Mouse (Mus musculus) forebrain, embryonic 12.5 days (tissue): Measurements from ENCODE around the gene Kcnj9. TPM values are rescaled to one million over a fixed set of nuclear protein-coding genes. Genes with fewer than 3 reads are reported as not detected.

Experiments
- ATAC-seq: fragments of 200-750 bp; cut with Nextera tagmentation; 2 replicates; pipeline ENCODE4 v1.8.0; 2017; ENCODE audit warnings: moderate TSS enrichment; ENCODE audit not compliant: low FRiP score
- H3K27ac ChIP-seq: fragments of 300-500 bp; sonication (generic); 2 replicates; pipeline ENCODE4 v1.5.1; 2016; ENCODE audit warnings: mild to moderate bottlenecking
- H3K27me3 ChIP-seq: fragments of 300-500 bp; sonication (generic); 2 replicates; pipeline ENCODE4 v1.6.1; 2016; ENCODE audit warnings: mild to moderate bottlenecking
- H3K36me3 ChIP-seq: fragments of 300-500 bp; sonication (generic); replicated peaks from 2 replicates; pipeline ENCODE4 v1.6.1; 2016; ENCODE audit warnings: mild to moderate bottlenecking
- H3K4me1 ChIP-seq: fragments of 300-500 bp; sonication (generic); 2 replicates; pipeline ENCODE4 v1.6.1; 2016
- H3K4me2 ChIP-seq: fragments of 300-500 bp; sonication (generic); 2 replicates; pipeline ENCODE4 v1.6.1; 2016; ENCODE audit warnings: mild to moderate bottlenecking, moderate library complexity
- H3K4me3 ChIP-seq: fragments of 300-500 bp; sonication (generic); replicated peaks from 2 replicates; pipeline ENCODE4 v1.5.1; 2016; ENCODE audit warnings: mild to moderate bottlenecking
- H3K9ac ChIP-seq: fragments of 300-500 bp; sonication (generic); 2 replicates; pipeline ENCODE4 v1.6.1; 2016; ENCODE audit warnings: mild to moderate bottlenecking
- H3K9me3 ChIP-seq: fragments of 300-500 bp; sonication (generic); 2 replicates; pipeline ENCODE4 v1.6.1; 2016
- WGBS: fragments of 180-500 bp; shearing (Covaris S2); methylation state at CpG from one replicate; pipeline ENCODE4 v1.1.7; 2016; 5-methylcytosine and 5-hydroxymethylcytosine counted together
- polyA plus RNA-seq: library from polyadenylated mRNA; unstranded; fragments of >200 nt; fragmentation: Nextera tagmentation; extraction: Ambion mirVana; gene quantifications from 2 replicates; pipeline ENCODE4 v1.2.1, GENCODE M21; 2016

Kcnj9 gene
- polyA plus RNA-seq, 1 experiment from 2014 or later: 2.5 TPM

DNA sequence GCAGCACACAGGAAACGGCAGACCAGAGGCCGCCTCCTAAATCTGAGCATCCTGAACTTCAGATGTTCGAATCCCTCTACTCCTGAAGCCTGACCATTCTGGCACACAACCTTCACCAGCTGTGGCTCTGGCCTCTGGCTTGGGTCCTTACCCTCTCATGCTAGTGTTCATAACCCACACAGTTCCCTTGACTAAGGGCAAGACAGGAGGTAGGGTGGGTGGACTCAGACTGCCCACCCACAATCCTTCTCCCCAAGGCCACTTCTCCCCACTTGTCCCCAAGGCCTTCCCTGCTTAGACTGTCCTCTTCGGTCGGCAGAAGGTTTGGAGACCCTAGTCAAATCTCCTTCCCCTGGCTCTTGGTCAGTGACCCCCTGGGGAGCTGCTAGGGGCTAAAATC lies 20.4 kb upstream of the Kcnj9 start:
- Histone ChIP-seq H3K9me3 (no peaks in the 10 kb centered on the region), H3K27ac (peak overlapping the region; percentile 93), H3K27me3 (no peaks in the 10 kb centered on the region), H3K36me3 (no peaks in the 10 kb centered on the region), H3K4me1 (peaks cover 42% of the 10 kb centered on the region), H3K9ac (peak overlapping the region; percentile 30), H3K4me2 (peak overlapping the region; percentile 41), H3K4me3 (no peak overlapping the region)
- WGBS: 33% methylated on average over 5 of the region's 5 CpGs
- peak; percentile 42 for ATAC-seq

DNA sequence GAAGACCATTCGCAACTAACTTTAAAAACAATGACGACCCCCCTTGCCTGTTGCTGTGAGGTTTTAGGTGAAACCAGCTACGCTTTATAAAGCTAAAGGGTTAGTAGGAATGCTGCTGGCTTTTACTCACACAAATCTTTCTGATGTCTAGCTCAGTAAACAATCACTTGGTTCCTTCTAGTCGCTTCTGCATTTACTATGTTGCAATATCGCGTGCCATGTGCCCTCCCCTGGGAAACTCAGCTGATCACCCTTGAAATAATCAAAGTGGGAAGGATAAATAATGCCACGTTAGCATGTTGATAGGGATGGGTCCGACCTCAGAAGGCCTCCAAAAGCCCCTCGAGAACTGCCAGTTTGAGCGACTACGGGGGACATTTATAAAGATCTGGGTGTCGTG lies 18.3 kb upstream of the Kcnj9 start:
- Histone ChIP-seq H3K4me3 (no peak overlapping the region), H3K4me2 (no peak overlapping the region), H3K27me3 (peaks cover 4% of the 10 kb centered on the region; the same call in 1 of the 2 replicates), H3K4me1 (peaks cover 50% of the 10 kb centered on the region), H3K9ac (no peak overlapping the region), H3K27ac (no peak overlapping the region), H3K36me3 (no peaks in the 10 kb centered on the region), H3K9me3 (no peaks in the 10 kb centered on the region)
- ATAC-seq: no peak
- 91% methylated on average over 12 of the region's 12 CpGs for WGBS

DNA sequence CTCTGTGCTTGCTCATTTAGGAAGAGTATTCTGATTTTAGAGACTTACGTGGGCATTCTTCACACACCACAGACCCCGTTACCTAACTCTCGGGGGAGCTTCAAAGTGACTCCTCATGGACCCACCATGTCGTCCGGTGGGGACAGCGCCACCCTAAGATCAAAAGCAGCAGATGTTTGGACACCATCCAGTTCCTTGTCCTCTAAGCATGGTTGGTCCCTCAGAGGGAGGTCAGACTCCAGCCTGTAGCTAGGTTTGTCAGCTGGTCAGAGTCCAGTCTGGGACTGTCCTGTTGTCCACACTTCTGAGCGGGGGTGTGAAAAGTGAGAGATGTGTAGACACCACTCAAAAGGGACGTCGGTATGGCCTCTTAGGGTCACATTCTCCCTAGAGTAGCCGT lies 17.6 kb upstream of the Kcnj9 start:
- no peak overlapping the region for H3K9ac ChIP-seq
- H3K4me3 ChIP-seq: no peak overlapping the region
- ATAC-seq: no peak
- H3K4me1 ChIP-seq: peaks cover 52% of the 10 kb centered on the region
- H3K9me3 ChIP-seq: no peaks in the 10 kb centered on the region
- H3K27me3 ChIP-seq: peaks cover 11% of the 10 kb centered on the region
- 88% methylated on average over 10 of the region's 10 CpGs for WGBS
- H3K27ac ChIP-seq: no peak overlapping the region
- H3K4me2 ChIP-seq: no peak overlapping the region
- no peaks in the 10 kb centered on the region for H3K36me3 ChIP-seq

DNA sequence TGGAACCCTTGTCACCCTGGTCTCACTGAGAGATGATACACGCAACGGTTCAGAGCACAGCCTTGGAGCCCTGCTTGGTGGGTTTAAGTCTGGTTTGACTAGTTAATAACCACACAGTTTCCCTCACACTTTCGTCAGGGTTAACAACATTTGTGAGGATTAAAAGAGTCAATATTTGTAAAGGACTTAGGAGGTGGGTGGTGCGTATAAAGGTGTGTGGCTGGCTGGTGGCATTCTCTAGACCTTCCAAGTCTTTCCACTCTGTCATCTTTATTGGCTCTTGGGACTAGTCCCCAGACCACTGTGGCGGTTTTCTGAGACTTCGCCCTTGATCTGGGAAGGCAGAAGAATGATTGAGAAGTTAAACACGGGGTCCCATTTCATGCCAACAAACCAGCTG lies 15.7 kb upstream of the Kcnj9 start:
- peaks cover 46% of the 10 kb centered on the region for H3K4me1 ChIP-seq

DNA sequence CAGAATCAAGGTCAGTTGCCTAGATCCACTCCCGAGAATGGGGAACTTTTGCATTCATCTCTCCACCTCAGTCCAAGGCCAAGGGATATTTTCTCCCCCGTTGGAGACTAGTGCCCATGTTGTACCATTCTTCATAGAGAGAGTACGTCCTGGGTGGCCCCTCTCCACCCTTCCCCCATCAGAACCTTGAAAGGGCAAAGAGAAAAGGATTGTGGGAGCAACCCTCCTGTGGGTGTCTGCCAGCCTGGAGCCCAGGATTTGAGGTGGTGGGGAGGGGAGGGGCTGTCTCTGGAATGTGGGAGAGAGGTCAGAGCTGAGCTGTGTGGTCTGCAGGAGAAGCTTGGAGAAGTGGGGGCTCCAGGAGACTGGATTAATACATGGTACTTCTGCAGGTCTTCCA lies 14.8 kb upstream of the Kcnj9 start:
- WGBS: 52% methylated on average over 3 of the region's 3 CpGs
- Histone ChIP-seq H3K4me1 (peaks cover 37% of the 10 kb centered on the region), H3K9ac (no peak overlapping the region), H3K4me3 (no peak overlapping the region), H3K27me3 (peaks cover 22% of the 10 kb centered on the region), H3K36me3 (no peaks in the 10 kb centered on the region), H3K27ac (no peak overlapping the region), H3K4me2 (no peak overlapping the region), H3K9me3 (no peaks in the 10 kb centered on the region)
- no peak for ATAC-seq

More for the DNA sequence above, 15.7 kb upstream of the Kcnj9 start:
- 90% methylated on average over 7 of the region's 7 CpGs for WGBS
- Histone ChIP-seq H3K4me3 (no peak overlapping the region), H3K36me3 (no peaks in the 10 kb centered on the region), H3K9ac (no peak overlapping the region), H3K9me3 (no peaks in the 10 kb centered on the region), H3K4me2 (no peak overlapping the region), H3K27ac (no peak overlapping the region), H3K27me3 (peaks cover 18% of the 10 kb centered on the region)
- no peak for ATAC-seq

DNA sequence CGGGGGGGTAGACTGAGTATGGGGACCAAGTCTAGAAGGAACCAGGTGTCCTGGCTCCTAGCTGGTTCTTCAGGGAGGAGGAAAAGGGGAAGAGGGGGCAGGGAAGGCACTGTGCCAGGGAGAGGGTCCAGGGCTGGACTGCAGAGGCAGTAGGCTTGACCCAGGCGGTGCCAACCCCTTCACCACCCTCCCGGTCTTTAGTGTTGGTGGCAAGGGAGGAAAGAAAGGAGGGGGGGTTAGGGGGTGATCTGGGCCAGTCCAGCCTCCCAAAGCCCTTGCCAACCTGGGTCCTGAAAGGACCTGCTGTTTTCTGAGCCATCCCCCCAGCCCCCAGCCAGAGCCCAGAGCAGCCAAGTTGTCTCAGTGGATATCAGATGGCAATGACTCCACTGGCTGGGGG lies 13.6 kb upstream of the Kcnj9 start:
- no peaks in the 10 kb centered on the region for H3K9me3 ChIP-seq
- ATAC-seq: no peak
- peaks cover 27% of the 10 kb centered on the region for H3K27me3 ChIP-seq
- H3K4me3 ChIP-seq: no peak overlapping the region
- 87% methylated on average over 3 of the region's 3 CpGs for WGBS
- H3K27ac ChIP-seq: no peak overlapping the region
- H3K9ac ChIP-seq: no peak overlapping the region
- peak overlapping the region; percentile 69 for H3K4me2 ChIP-seq
- no peaks in the 10 kb centered on the region for H3K36me3 ChIP-seq
- peaks cover 33% of the 10 kb centered on the region for H3K4me1 ChIP-seq

DNA sequence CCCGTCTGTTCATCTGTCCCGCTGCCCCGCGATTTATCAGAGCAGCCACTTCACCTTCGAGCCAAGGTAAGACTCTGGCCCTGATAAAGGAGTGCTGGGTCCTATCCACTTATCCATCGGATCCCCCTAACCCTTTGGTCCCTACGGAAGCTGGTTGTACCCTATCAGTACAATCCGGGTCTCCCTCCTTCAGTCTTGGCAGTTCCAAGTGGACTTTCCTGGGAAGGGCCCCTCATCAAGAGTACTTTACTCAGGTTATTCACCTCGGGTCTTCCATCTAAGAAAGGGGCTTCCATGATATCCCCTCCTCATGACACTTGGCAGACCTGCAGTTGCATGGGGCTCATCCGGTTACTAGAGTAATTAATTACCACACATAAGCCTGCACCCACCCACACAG lies 12.3 kb upstream of the Kcnj9 start:
- Histone ChIP-seq H3K4me1 (peaks cover 33% of the 10 kb centered on the region), H3K27me3 (peaks cover 27% of the 10 kb centered on the region), H3K27ac (no peak overlapping the region), H3K4me3 (peak overlapping the region; percentile 51), H3K9ac (peak overlapping the region; percentile 47), H3K36me3 (no peaks in the 10 kb centered on the region), H3K9me3 (no peaks in the 10 kb centered on the region), H3K4me2 (peak overlapping the region; percentile 69)
- WGBS: 20% methylated on average over 10 of the region's 10 CpGs
- ATAC-seq: peak; percentile 1; the same call in 1 of the 2 replicates

DNA sequence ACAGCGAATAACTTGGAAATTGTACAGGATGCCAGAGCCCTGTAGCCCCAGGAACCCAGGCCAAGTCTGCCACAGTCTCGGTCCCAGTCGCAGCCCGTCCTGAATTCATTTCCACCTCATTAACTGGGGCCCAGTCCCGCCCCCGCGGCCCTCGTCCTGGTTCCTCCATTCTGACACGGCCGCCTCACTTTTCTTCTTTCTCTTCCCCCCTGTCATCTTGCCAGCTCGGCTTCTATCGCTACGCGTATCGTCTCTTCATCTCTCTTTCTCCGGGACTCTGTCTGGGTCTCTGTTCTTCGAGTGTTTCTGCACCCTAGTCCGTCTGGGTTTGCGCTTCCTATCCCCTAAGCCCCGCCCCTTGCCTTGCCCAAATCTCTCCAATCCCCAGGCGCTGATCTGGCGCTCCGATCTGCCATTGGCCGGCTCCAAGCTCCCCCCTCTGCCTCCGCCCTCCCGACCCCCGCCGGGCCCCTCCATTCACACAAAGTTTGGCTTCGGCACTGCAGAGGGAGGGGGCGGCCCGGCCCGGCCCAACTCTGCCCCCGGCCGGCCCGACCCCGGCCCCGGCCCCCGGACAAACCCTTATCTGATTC lies 11.7 kb upstream of the Kcnj9 start, which contains the start of gene Kcnj10:
Gene Kcnj10, plus strand, starts transcription at position 482 of the 593 bp plus-strand sequence.
- Histone ChIP-seq H3K4me1 (peaks cover 32% of the 10 kb centered on the region), H3K4me3 (peak within 1 kb of the TSS; percentile 51), H3K9ac (peak within 1 kb of the TSS; percentile 47), H3K27me3 (peaks cover 27% of the 10 kb centered on the region), H3K9me3 (no peaks in the 10 kb centered on the region), H3K4me2 (peak within 1 kb of the TSS; percentile 69), H3K36me3 (no peaks in the 10 kb centered on the region), H3K27ac (peak within 1 kb of the TSS; percentile 59)
- 3% methylated on average over 33 of the region's 38 CpGs for WGBS
- ATAC-seq: peak; percentile 97

DNA sequence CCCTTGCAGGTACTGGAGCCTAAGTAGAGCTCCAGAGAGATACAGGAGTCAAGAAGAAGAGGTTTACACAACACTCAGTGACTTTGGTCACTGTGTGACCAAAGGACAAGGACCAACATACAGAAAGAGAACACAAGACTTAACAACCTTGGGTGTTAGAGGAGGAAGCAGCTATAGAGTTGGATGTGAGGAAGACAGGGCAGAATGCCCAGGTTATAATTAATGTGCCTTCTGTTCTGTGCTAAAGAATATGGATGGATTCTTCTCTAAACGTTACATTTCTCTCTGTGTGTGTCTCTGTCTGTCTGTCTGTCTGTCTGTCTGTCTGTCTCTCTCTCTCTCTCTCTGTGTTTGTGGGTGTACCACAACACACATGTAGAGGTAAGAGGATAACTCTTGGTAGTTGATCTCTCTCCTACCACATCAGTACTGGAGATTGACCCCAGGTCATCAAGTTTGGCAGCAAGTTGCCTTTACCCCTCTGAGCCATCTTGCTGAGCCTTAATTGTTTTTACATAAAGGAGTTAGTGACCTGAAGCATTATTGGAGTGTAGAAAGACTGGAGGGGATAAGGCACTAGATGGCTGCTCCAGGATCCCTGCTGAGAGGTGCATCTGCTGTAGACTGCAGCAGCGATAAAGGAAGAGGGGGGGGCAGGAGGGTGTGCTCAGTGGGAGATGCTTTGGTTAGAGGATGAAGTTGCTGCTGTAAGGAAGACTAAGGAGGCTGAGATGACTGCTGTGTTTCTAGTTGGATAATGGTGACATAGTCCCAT lies 8.5 kb upstream of the Kcnj9 start:
- WGBS: 31% methylated on average over 2 of the region's 2 CpGs
- Histone ChIP-seq H3K27ac (no peak overlapping the region), H3K4me3 (no peak overlapping the region), H3K36me3 (no peaks in the 10 kb centered on the region), H3K9ac (no peak overlapping the region), H3K9me3 (no peaks in the 10 kb centered on the region), H3K27me3 (peaks cover 32% of the 10 kb centered on the region), H3K4me1 (peaks cover 25% of the 10 kb centered on the region), H3K4me2 (no peak overlapping the region)
- ATAC-seq: no peak

DNA sequence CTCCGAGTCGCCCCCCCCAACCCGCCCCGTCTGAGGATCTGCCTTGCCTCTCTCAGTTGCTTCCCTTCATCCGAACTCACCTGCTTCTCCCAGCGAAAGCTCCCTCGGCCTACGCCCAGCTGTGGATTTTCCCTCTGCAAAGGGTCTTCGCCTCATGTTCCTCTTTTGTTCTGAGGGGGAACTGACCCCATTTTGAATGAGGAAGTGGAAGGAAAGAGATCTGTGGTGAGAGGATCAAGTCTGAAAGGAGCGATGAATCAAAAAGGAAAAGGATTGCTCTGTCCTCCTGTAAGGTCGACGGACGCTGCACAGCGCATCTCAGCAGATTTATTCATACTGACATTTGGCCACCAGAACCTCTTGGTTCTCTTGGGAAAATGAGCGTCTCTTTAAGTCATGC lies 6.7 kb upstream of the Kcnj9 start:
- 81% methylated on average over 15 of the region's 15 CpGs for WGBS
- ATAC-seq: no peak
- Histone ChIP-seq H3K4me2 (no peak overlapping the region), H3K36me3 (no peaks in the 10 kb centered on the region), H3K27me3 (peaks cover 18% of the 10 kb centered on the region), H3K4me3 (no peak overlapping the region), H3K9ac (no peak overlapping the region), H3K27ac (no peak overlapping the region), H3K4me1 (peaks cover 11% of the 10 kb centered on the region), H3K9me3 (no peaks in the 10 kb centered on the region)

DNA sequence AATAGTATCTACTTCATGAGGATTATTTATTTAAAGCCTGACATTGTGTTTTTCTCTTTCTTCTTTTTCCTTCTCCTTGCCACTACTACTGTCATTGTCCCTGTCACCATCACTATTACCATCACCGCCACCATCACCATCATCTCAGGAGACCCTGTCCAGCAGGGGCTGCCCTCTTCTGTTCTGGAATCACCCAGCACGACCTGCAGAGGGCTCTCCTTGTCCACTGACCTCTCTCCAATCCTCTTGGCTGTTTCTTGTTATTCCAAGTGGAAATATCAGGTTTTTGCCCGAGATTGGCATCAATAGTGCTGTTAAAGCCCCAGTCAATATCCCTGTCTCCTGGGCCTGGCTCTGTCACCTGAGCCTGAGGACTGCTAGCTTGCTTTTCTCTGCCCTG lies 4.4 kb upstream of the Kcnj9 start:
- Histone ChIP-seq H3K9ac (no peak overlapping the region; the same call in 1 of the 2 replicates), H3K4me3 (no peak overlapping the region), H3K4me2 (no peak overlapping the region), H3K27ac (no peak overlapping the region), H3K9me3 (no peaks in the 10 kb centered on the region), H3K36me3 (no peaks in the 10 kb centered on the region), H3K4me1 (peaks cover 16% of the 10 kb centered on the region), H3K27me3 (peaks cover 23% of the 10 kb centered on the region)
- ATAC-seq: no peak
- 13% methylated on average over 3 of the region's 3 CpGs for WGBS

DNA sequence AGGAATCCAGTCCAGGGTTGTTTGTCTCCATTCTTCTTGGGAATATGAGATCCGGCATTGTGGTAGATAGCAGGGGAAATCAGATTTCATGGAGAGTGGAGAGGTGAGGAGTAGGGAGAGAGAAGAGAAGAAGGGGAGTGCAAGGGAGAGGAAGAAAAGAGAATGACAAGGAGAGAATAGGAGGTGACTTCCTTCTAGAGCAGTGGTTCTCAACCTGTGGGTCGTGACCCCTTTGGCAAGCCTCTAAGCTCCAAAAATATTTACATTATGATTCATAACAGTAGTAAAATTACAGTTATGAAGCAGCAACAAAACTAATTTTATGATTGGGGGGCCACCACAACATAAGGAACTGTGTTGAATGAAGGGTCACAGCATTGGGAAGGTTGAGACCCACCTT lies 3.8 kb upstream of the Kcnj9 start:
- 87% methylated on average over 2 of the region's 2 CpGs for WGBS
- Histone ChIP-seq H3K4me1 (peaks cover 16% of the 10 kb centered on the region), H3K9ac (no peak overlapping the region), H3K4me3 (no peak overlapping the region), H3K36me3 (no peaks in the 10 kb centered on the region), H3K9me3 (no peaks in the 10 kb centered on the region), H3K27me3 (peaks cover 24% of the 10 kb centered on the region), H3K27ac (no peak overlapping the region), H3K4me2 (no peak overlapping the region)
- no peak for ATAC-seq
